Mouse (Mus musculus) myocyte (in vitro differentiated cells): ENCODE data around the gene Nfkbib. TPM values are rescaled to one million over a fixed set of nuclear protein-coding genes. Genes with fewer than 3 reads are reported as not detected.

Source experiments
- H3K27me3 ChIP-seq: one replicate; pipeline ENCODE4 v1.6.1; 2011; ENCODE audit not compliant: control insufficient read depth, insufficient read depth, insufficient read length
- H3K36me3 ChIP-seq: one replicate; pipeline ENCODE4 v1.6.1; 2011; ENCODE audit not compliant: control insufficient read depth, insufficient read depth
- H3K4me2 ChIP-seq: one replicate; pipeline ENCODE4 v1.6.1; 2011; ENCODE audit warnings: low read depth, control low read depth
- H3K4me3 ChIP-seq: one replicate; pipeline ENCODE4 v1.5.1; 2011; ENCODE audit warnings: mild to moderate bottlenecking, control low read depth, moderate library complexity
- H3K79me2 ChIP-seq: one replicate; pipeline ENCODE4 v1.6.1; 2011; ENCODE audit not compliant: control insufficient read depth, insufficient read depth
- H3ac ChIP-seq: one replicate; pipeline ENCODE4 v1.6.1; 2011; ENCODE audit not compliant: control insufficient read depth, insufficient read length
- CEBPB ChIP-seq: IDR thresholded peaks from 2 replicates; pipeline ENCODE4 v1.6.1; 2011; ENCODE audit warnings: mild to moderate bottlenecking, moderate library complexity; ENCODE audit not compliant: poor library complexity, insufficient read depth, severe bottlenecking
- E2F4 ChIP-seq: IDR thresholded peaks from one replicate; pipeline ENCODE4 v1.6.1; 2011; ENCODE audit warnings: mild to moderate bottlenecking, control low read depth, moderate library complexity; ENCODE audit not compliant: insufficient read depth
- MAX ChIP-seq: IDR thresholded peaks from one replicate; pipeline ENCODE4 v1.6.1; 2011; ENCODE audit warnings: low read depth, mild to moderate bottlenecking, control low read depth
- MYOD1 ChIP-seq, 3 experiments: IDR thresholded peaks; one replicate each; pipeline ENCODE4 v1.6.1; 2011; ENCODE audit warnings: control low read depth in 2 of 3, low read depth in 2 of 3, mild to moderate bottlenecking in 2 of 3, moderate library complexity in 1 of 3; ENCODE audit not compliant: insufficient read length in 2 of 3, control insufficient read depth in 1 of 3
- MYOG ChIP-seq, 3 experiments: IDR thresholded peaks; one replicate each; pipeline ENCODE4 v1.6.1; 2011; ENCODE audit warnings: control low read depth in 2 of 3, low read depth in 2 of 3, mild to moderate bottlenecking in 2 of 3; ENCODE audit not compliant: insufficient read length in 2 of 3, control insufficient read depth in 1 of 3, insufficient read depth in 1 of 3
- POLR2A ChIP-seq: IDR thresholded peaks from one replicate; pipeline ENCODE4 v1.6.1; 2011; ENCODE audit warnings: low read depth, mild to moderate bottlenecking, control low read depth, moderate library complexity; ENCODE audit not compliant: insufficient read length
- POLR2AphosphoS2 ChIP-seq: IDR thresholded peaks from one replicate; pipeline ENCODE4 v1.6.1; 2011; ENCODE audit warnings: low read depth, control low read depth; ENCODE audit not compliant: insufficient read length
- REST ChIP-seq: IDR thresholded peaks from one replicate; pipeline ENCODE4 v1.6.1; 2011; ENCODE audit warnings: mild to moderate bottlenecking, control low read depth, moderate library complexity; ENCODE audit not compliant: insufficient read depth, insufficient read length
- SRF ChIP-seq: IDR thresholded peaks from one replicate; pipeline ENCODE4 v1.6.1; 2011; ENCODE audit warnings: low read depth; ENCODE audit not compliant: control insufficient read depth, insufficient read length
- TCF12 ChIP-seq: IDR thresholded peaks from one replicate; pipeline ENCODE4 v1.6.1; 2011; ENCODE audit warnings: mild to moderate bottlenecking, control low read depth; ENCODE audit not compliant: poor library complexity, insufficient read depth, severe bottlenecking
- TCF3 ChIP-seq: IDR thresholded peaks from one replicate; pipeline ENCODE4 v1.6.1; 2011; ENCODE audit warnings: low read depth, control low read depth; ENCODE audit not compliant: insufficient read length
- USF1 ChIP-seq: IDR thresholded peaks from one replicate; pipeline ENCODE4 v1.6.1; 2011; ENCODE audit warnings: low read depth, mild to moderate bottlenecking, control low read depth, moderate library complexity
- polyA plus RNA-seq: library from polyadenylated mRNA; unstranded; fragments of >200 nt; fragmentation: generic; extraction: Trizol; gene quantifications from one replicate; pipeline ENCODE4 v1.2.1, GENCODE M21; 2012; ENCODE audit warnings: missing spikeins

Nfkbib gene
- polyA plus RNA-seq, 1 experiment, result 59.3 TPM

GRCm38 (mm10) chr7:28741709-28742438, 25.4 kb downstream of the Nfkbib start, which contains the start of the genes Mrps12 and Sars2:
Mrps12 (minus strand) TSS chr7:28741820.
Sars2 (plus strand) TSS chr7:28741992.
- TF ChIP-seq TCF3 (no peak), POLR2A (peak; percentile 81), POLR2AphosphoS2 (peak; percentile 84), E2F4 (peak; percentile 52)
- H3K79me2 ChIP-seq, result no peaks in the 10 kb centered on the region
- peak within 1 kb of the TSS; percentile 95 for H3K4me2 ChIP-seq
- H3K4me3 ChIP-seq, result peak within 1 kb of the TSS; percentile 73
- H3K36me3 ChIP-seq, result peaks cover 10% of the 10 kb centered on the region
- H3K27me3 ChIP-seq, result no peaks in the 10 kb centered on the region
- H3ac ChIP-seq, result peak within 1 kb of the TSS; percentile 54

- peaks cover 10% of the 10 kb centered on the region for H3K36me3 ChIP-seq
- no peaks in the 10 kb centered on the region for H3K79me2 ChIP-seq
- peak overlapping the region; percentile 88 for H3K4me2 ChIP-seq
- TF ChIP-seq POLR2AphosphoS2, result no peak
- TF ChIP-seq MAX, result no peak
- TF ChIP-seq MYOG (IDR thresholded peaks at IDR 0.05; ENCODE audit: control insufficient read depth in 1 of 3, insufficient read depth in 1 of 3, insufficient read length in 2 of 3, low read depth in 2 of 3), result no peak
- peak overlapping the region; percentile 54 for H3ac ChIP-seq
- peak overlapping the region; percentile 73 for H3K4me3 ChIP-seq
- H3K27me3 ChIP-seq, result no peaks in the 10 kb centered on the region
These were observed 26.0 kb downstream of the Nfkbib start for GRCm38 (mm10) chr7:28741368-28741708.

DNA sequence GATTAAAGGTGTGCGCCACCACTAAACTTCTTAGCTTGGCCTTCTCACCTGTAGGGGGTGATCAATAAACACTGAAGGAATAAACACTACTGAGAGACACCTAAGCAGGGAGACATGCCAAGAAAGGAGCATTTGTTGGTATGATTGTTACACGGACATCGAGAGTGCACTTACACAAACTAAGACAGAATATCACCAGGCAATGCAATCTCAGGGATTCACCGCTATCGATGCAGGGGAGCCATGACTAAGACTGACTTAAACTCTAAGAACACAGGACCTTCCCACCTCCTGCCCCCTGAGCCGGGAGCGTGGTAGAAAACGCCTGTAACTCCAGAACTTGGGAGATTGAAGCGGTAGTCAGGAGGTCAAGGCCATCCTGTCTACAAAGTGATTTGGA, 26.4 kb downstream of the Nfkbib start:
- peaks cover 10% of the 10 kb centered on the region for H3K36me3 ChIP-seq
- peak overlapping the region; percentile 88 for H3K4me2 ChIP-seq
- H3K27me3 ChIP-seq, result no peaks in the 10 kb centered on the region
- no peaks in the 10 kb centered on the region for H3K79me2 ChIP-seq
- no peak for TF ChIP-seq POLR2AphosphoS2
- TF ChIP-seq MYOG (IDR thresholded peaks at IDR 0.05; ENCODE audit: control insufficient read depth in 1 of 3, insufficient read depth in 1 of 3, insufficient read length in 2 of 3, low read depth in 2 of 3), result no peak
- TF ChIP-seq CEBPB, result no peak
- no peak for TF ChIP-seq E2F4
- no peak for TF ChIP-seq REST
- TF ChIP-seq MYOD1 (IDR thresholded peaks at IDR 0.05; ENCODE audit: control insufficient read depth in 1 of 3, insufficient read length in 2 of 3, low read depth in 2 of 3), result no peak
- no peak for TF ChIP-seq MAX
- no peak for TF ChIP-seq USF1
- H3ac ChIP-seq, result peak overlapping the region; percentile 54
- H3K4me3 ChIP-seq, result peak overlapping the region; percentile 73

DNA sequence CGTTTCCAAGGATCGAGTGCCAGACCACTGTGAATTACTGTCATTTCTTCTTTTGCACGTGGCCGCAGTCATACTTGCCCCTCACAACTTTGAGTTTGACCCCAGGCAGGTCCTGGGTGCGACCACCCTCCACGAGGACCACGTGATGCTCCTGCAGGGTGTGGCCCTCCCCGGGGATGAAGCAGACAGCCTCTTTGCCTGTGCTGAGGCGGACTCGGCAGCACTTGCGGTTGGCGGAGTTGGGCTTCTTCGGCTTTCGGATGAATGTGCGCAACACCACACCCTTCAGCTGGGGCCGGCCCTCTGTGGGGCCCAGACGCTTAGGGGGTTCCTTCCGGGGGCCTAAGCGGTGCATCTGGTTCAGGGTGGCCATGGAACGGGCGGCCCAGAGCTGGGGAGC, 27.5 kb downstream of the Nfkbib start:
- Histone ChIP-seq H3K27me3 (no peaks in the 10 kb centered on the region), H3K36me3 (peaks cover 13% of the 10 kb centered on the region), H3K4me2 (no peak overlapping the region), H3K79me2 (no peaks in the 10 kb centered on the region), H3ac (no peak overlapping the region), H3K4me3 (no peak overlapping the region)
- TF ChIP-seq POLR2A, result no peak
- TF ChIP-seq USF1, result no peak
- no peak for TF ChIP-seq MAX
- TF ChIP-seq E2F4, result no peak
- TF ChIP-seq SRF, result no peak
- TF ChIP-seq POLR2AphosphoS2, result peak; percentile 31

- peaks cover 13% of the 10 kb centered on the region for H3K36me3 ChIP-seq
- no peak overlapping the region for H3K4me2 ChIP-seq
- no peak overlapping the region for H3ac ChIP-seq
- H3K27me3 ChIP-seq, result no peaks in the 10 kb centered on the region
- H3K4me3 ChIP-seq, result no peak overlapping the region
- no peaks in the 10 kb centered on the region for H3K79me2 ChIP-seq
- TF ChIP-seq MYOD1 (IDR thresholded peaks at IDR 0.05; ENCODE audit: control insufficient read depth in 1 of 3, insufficient read length in 2 of 3, low read depth in 2 of 3), result no peak
- TF ChIP-seq REST, result no peak
- TF ChIP-seq CEBPB, result no peak
- TF ChIP-seq MYOG (IDR thresholded peaks at IDR 0.05; ENCODE audit: control insufficient read depth in 1 of 3, insufficient read depth in 1 of 3, insufficient read length in 2 of 3, low read depth in 2 of 3), result no peak
- TF ChIP-seq MAX, result no peak
- no peak for TF ChIP-seq TCF3
- no peak for TF ChIP-seq SRF
- no peak for TF ChIP-seq POLR2A
- TF ChIP-seq USF1, result no peak
- TF ChIP-seq TCF12, result no peak
- TF ChIP-seq POLR2AphosphoS2, result no peak
- TF ChIP-seq E2F4, result no peak
These were observed 31.6 kb downstream of the Nfkbib start for GRCm38 (mm10) chr7:28735701-28736100.
